Mouse (Mus musculus): ENCODE results near the gene Kcnmb4.

DNA sequence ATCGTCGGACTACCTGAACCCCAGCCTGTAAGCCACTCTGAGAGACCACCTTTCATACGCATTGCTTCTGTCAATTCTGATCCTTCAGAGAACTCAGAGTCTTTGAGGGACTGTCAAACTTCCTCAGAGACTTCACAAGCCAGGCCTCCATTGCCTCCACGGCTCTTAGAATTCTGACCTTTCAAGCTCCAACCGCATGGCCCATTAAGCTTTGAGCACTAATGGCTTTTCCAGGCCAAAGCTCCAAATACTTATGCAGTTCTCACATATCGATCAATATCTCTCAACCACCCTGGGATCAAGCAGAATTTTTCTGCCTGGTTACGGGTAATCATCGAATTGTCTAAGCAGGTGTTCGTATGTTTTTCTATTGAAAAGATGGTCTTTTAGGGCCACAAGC, 12.2 kb downstream of the Kcnmb4 start:
- no peak for TF ChIP-seq CTCF (IDR thresholded peaks at IDR 0.05; ENCODE audit: extremely low read depth, insufficient read length, insufficient replicate concordance, low read depth, low read length)
- TF ChIP-seq POLR2A (IDR thresholded peaks at IDR 0.05; ENCODE audit: low read depth, low read length): no peak
